Mouse (Mus musculus) gastrocnemius, adult 8-10 months (tissue): Measurements from ENCODE around the gene Olfr1362. TPM values are rescaled to one million over a fixed set of nuclear protein-coding genes. Genes with fewer than 3 reads are reported as not detected.

Experiments
- DNase-seq, 2 experiments: peaks; one replicate each; pipeline ENCODE4 v3.0.0; 2022; ENCODE audit warnings: low spot score in 2 of 2
- total RNA-seq, 4 experiments: library from RNA; stranded (reverse); gene quantifications; 2 replicates each; pipeline ENCODE4 v1.2.4; 2022

The Olfr1362 gene
- not detected for total RNA-seq

GRCm38 (mm10) chr13:21613922-21614321 is at the start of gene Olfr1362:
TSS of gene Olfr1362 (minus strand) at chr13:21614022.
- DNase-seq, result no peak

DNA sequence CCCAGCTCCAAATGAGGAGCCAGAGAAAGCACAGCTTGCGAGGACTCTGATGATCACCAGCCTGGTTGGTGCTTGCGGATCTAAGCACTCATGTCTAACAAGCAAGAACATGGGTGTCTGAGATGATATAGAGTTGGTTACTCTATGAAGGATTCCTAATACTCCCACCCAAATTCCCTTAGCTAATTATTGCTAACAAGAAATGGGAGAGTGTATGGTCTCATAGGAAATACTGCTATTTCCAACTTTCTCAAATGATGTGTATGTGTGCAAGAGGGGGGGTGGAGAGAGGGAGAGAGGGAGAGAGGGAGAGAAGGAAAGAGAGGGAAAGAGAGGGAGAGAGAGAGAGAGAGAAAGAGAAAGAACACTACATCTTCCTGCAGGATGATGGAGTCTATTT is 49.5 kb upstream of the Olfr1362 start, which contains the start of gene Olfr1361:
Gene Olfr1361, minus strand, starts transcription at position 101 of the 400 bp plus-strand sequence.
- no peak for DNase-seq

- DNase-seq, result no peak
Observed at GRCm38 (mm10) chr13:21642418-21642817, 28.6 kb upstream of the Olfr1362 start, which contains the start of gene Olfr11. TSS of gene Olfr11 (minus strand) at chr13:21642518.

DNA sequence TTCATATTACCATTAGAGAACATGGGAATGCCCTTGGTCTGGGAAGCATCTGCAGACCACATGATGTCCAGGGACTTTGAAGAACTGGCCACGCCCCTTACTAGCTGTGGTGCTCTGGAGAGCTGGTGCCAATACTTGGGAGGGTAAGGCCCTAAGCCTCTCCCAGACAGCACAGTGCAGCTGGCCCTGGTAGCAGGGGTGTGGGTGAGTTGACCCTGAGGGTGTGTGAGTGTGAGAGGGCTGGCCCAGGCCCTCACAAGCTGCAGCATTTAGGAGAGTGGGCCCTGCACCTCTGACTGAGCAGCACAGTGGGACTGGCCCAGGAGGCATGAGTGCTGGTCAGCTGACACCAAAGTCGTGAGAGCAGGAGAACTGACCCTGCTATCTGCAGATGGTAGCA is 22.2 kb downstream of the Olfr1362 start:
- no peak for DNase-seq

GRCm38 (mm10) chr13:21581659-21582058 is 32.2 kb downstream of the Olfr1362 start, which contains the start of gene Olfr1364:
TSS of gene Olfr1364 (minus strand) at chr13:21581759.
- no peak for DNase-seq

Other genes with a start within 250 kb of the Olfr1362 start
- 10 to 100 TPM; 11.5 to 13.3 (median 12.1) TPM for gene Zkscan3, start 211.3 kb downstream of the Olfr1362 start, total RNA-seq
- under 1 TPM in 3 of 4 experiments, not detected in 1; 0.36 to 0.53 (median 0.46) TPM for gene Pgbd1, start 173.0 kb downstream of the Olfr1362 start, total RNA-seq
- 10 to 100 TPM; 12.9 to 15.9 (median 14.5) TPM for gene Zscan26, start 160.3 kb downstream of the Olfr1362 start, total RNA-seq
- gene Nkapl, start 145.5 kb downstream of the Olfr1362 start, total RNA-seq, result under 1 TPM in 3 of 4 experiments, not detected in 1; 0.19 to 0.22 (median 0.20) TPM
- 1 to 10 TPM in 1 of 4 experiments, under 1 TPM in 3; 0.27 to 1.1 (median 0.43) TPM for gene Zkscan4, start 135.1 kb downstream of the Olfr1362 start, total RNA-seq
- not detected for gene Gm10065, start 134.6 kb downstream of the Olfr1362 start, total RNA-seq
- gene AK157302, start 118.8 kb downstream of the Olfr1362 start, total RNA-seq, result 10 to 100 TPM; 20.3 to 26.8 (median 22.2) TPM
- 100 to 1,000 TPM in 1 of 4 experiments, 10 to 100 TPM in 3; 74.4 to 112 (median 87.3) TPM for gene Gm11273, start 112.6 kb downstream of the Olfr1362 start, total RNA-seq
- 1 to 10 TPM; 4.6 to 9.3 (median 7.2) TPM for gene Zkscan8, start 82.9 kb downstream of the Olfr1362 start, total RNA-seq
- not detected for gene Olfr1366, start 71.2 kb downstream of the Olfr1362 start, total RNA-seq
- not detected for gene Olfr1535, start 54.1 kb downstream of the Olfr1362 start, total RNA-seq
- gene Olfr1364, start 32.3 kb downstream of the Olfr1362 start, total RNA-seq, result not detected
- gene Olfr11, start 28.5 kb upstream of the Olfr1362 start, total RNA-seq, result not detected
- not detected for gene Olfr1361, start 49.4 kb upstream of the Olfr1362 start, total RNA-seq
- gene Olfr1360, start 63.4 kb upstream of the Olfr1362 start, total RNA-seq, result not detected
- not detected for gene Olfr1359, start 84.1 kb upstream of the Olfr1362 start, total RNA-seq
- 1 to 10 TPM in 3 of 4 experiments, under 1 TPM in 1; 0.99 to 6.6 (median 3.4) TPM for gene Hist1h2bl, start 102.1 kb upstream of the Olfr1362 start, total RNA-seq
- gene Hist1h2ai, start 102.4 kb upstream of the Olfr1362 start, total RNA-seq, result 1 to 10 TPM in 3 of 4 experiments, not detected in 1; 1.8 to 3.3 (median 2.6) TPM
- gene Hist1h3h, start 103.6 kb upstream of the Olfr1362 start, total RNA-seq, result not detected
- gene Hist1h2bm, start 108.0 kb upstream of the Olfr1362 start, total RNA-seq, result not detected
- gene Hist1h4j, start 121.0 kb upstream of the Olfr1362 start, total RNA-seq, result 1 to 10 TPM in 1 of 4 experiments, under 1 TPM in 2, not detected in 1; 0.67 to 1.6 (median 0.90) TPM
- gene Hist1h4k, start 136.5 kb upstream of the Olfr1362 start, total RNA-seq, result 10 to 100 TPM in 1 of 4 experiments, 1 to 10 TPM in 3; 5.0 to 10.8 (median 6.7) TPM
- not detected for gene Hist1h2ak, start 139.8 kb upstream of the Olfr1362 start, total RNA-seq
- gene Hist1h2bn, start 140.1 kb upstream of the Olfr1362 start, total RNA-seq, result 1 to 10 TPM in 2 of 4 experiments, not detected in 2; 1.5 to 1.8 TPM
- 1 to 10 TPM in 1 of 4 experiments, under 1 TPM in 2, not detected in 1; 0.40 to 1.2 (median 0.70) TPM for gene Hist1h1b, start 166.6 kb upstream of the Olfr1362 start, total RNA-seq
- gene Hist1h3i, start 169.3 kb upstream of the Olfr1362 start, total RNA-seq, result 10 to 100 TPM in 3 of 4 experiments, 1 to 10 TPM in 1; 9.4 to 19.6 (median 16.7) TPM
- not detected for gene Hist1h2an, start 173.2 kb upstream of the Olfr1362 start, total RNA-seq
- gene Hist1h2bp, start 173.4 kb upstream of the Olfr1362 start, total RNA-seq, result 1 to 10 TPM in 1 of 4 experiments, under 1 TPM in 1, not detected in 2; 0.73 to 2.1 TPM
- gene Hist1h2bq, start 196.2 kb upstream of the Olfr1362 start, total RNA-seq, result 10 to 100 TPM; 13.3 to 26.7 (median 21.1) TPM
- 1 to 10 TPM in 1 of 4 experiments, not detected in 3; 3.4 TPM for gene Hist1h2ao, start 196.4 kb upstream of the Olfr1362 start, total RNA-seq
- gene Hist1h4m, start 197.7 kb upstream of the Olfr1362 start, total RNA-seq, result 10 to 100 TPM; 49.7 to 72.4 (median 56.2) TPM
- gene Hist1h4n, start 218.2 kb upstream of the Olfr1362 start, total RNA-seq, result 10 to 100 TPM in 1 of 4 experiments, 1 to 10 TPM in 1, not detected in 2; 9.2 to 18.0 TPM
- 1 to 10 TPM in 2 of 4 experiments, not detected in 2; 1.4 to 2.6 TPM for gene Hist1h2ap, start 219.5 kb upstream of the Olfr1362 start, total RNA-seq
- gene Hist1h2br, start 219.7 kb upstream of the Olfr1362 start, total RNA-seq, result 10 to 100 TPM; 13.3 to 26.6 (median 21.0) TPM